Mouse (Mus musculus) embryonic facial prominence, embryonic 11.5 days (tissue): ENCODE data around the gene Ciart. TPM values are rescaled to one million over a fixed set of nuclear protein-coding genes. Genes with fewer than 3 reads are reported as not detected.

Experiments
- ATAC-seq: fragments of 200-750 bp; cut with Nextera tagmentation; replicated peaks from 2 replicates; pipeline ENCODE4 v1.8.0; 2017; ENCODE audit warnings: low read depth; ENCODE audit not compliant: insufficient number of reproducible peaks, low FRiP score, low TSS enrichment
- DNase-seq: peaks from one replicate; pipeline ENCODE4 v3.0.0-alpha.2; 2015; ENCODE audit warnings: low spot score
- H3K27ac ChIP-seq: fragments of 300-500 bp; sonication (generic); replicated peaks from 2 replicates; pipeline ENCODE4 v1.5.1; 2014; ENCODE audit warnings: mild to moderate bottlenecking, low read depth, low read length, control low read depth
- H3K27me3 ChIP-seq: fragments of 300-500 bp; sonication (generic); 2 replicates; pipeline ENCODE4 v1.6.1; 2014; ENCODE audit warnings: mild to moderate bottlenecking, low read length, moderate library complexity, mixed read lengths; ENCODE audit not compliant: control insufficient read depth, insufficient read depth
- H3K36me3 ChIP-seq: fragments of 300-500 bp; sonication (generic); replicated peaks from 2 replicates; pipeline ENCODE4 v1.6.1; 2014; ENCODE audit warnings: low read depth, mild to moderate bottlenecking, low read length, moderate library complexity, mixed read lengths; ENCODE audit not compliant: control insufficient read depth, insufficient read depth
- H3K4me1 ChIP-seq: fragments of 300-500 bp; sonication (generic); 2 replicates; pipeline ENCODE4 v1.6.1; 2014; ENCODE audit warnings: low read length, mixed read lengths; ENCODE audit not compliant: control insufficient read depth, insufficient read depth
- H3K4me2 ChIP-seq: fragments of 300-500 bp; sonication (generic); 2 replicates; pipeline ENCODE4 v1.6.1; 2014; ENCODE audit warnings: low read depth, mild to moderate bottlenecking, control low read depth, low read length, moderate library complexity
- H3K4me3 ChIP-seq: fragments of 300-500 bp; sonication (generic); 2 replicates; pipeline ENCODE4 v1.5.1; 2014; ENCODE audit warnings: low read depth, low read length, control low read depth
- H3K9ac ChIP-seq: fragments of 300-500 bp; sonication (generic); replicated peaks from 2 replicates; pipeline ENCODE4 v1.6.1; 2014; ENCODE audit warnings: mild to moderate bottlenecking, control low read depth, low read length
- H3K9me3 ChIP-seq: fragments of 300-500 bp; sonication (generic); replicated peaks from 2 replicates; pipeline ENCODE4 v1.6.1; 2016; ENCODE audit warnings: mild to moderate bottlenecking, low read length, inconsistent platforms, mixed read lengths; ENCODE audit not compliant: control insufficient read depth
- WGBS: fragments of 180-500 bp; shearing (Covaris S2); extraction: QIAGEN DNeasy Blood & Tissue Kit; methylation state at CpG from one replicate; pipeline ENCODE4 v1.1.7; 2014; 5-methylcytosine and 5-hydroxymethylcytosine counted together
- polyA plus RNA-seq: library from polyadenylated mRNA; unstranded; fragments of >200 nt; fragmentation: Nextera tagmentation; extraction: Ambion mirVana; gene quantifications from 2 replicates; pipeline ENCODE4 v1.2.1, GENCODE M21; 2014

The Ciart gene
- 6.3 and 7.7 TPM in 2 replicates for polyA plus RNA-seq

- Histone ChIP-seq H3K4me3 (peak within 1 kb of the TSS; percentile 49), H3K27ac (no peak within 1 kb of the TSS), H3K36me3 (no peaks in the 10 kb centered on the region), H3K9me3 (no peaks in the 10 kb centered on the region), H3K4me2 (peak within 1 kb of the TSS; percentile 88), H3K27me3 (no peaks in the 10 kb centered on the region), H3K9ac (0 out of 2 replicates have a peak within 1 kb of the TSS, but pooled peaks have one; percentile 29), H3K4me1 (peaks cover 2% of the 10 kb centered on the region; the same call in 1 of the 2 replicates)
- WGBS, result under 1% methylated on average over 66 of the region's 66 CpGs
- DNase-seq, result peak; percentile 97
- ATAC-seq, result peak; percentile 98
Observed at GRCm38 (mm10) chr3:95881979-95882815, at the start of gene Ciart. TSS of gene Ciart (minus strand) at chr3:95882251.

- no peaks in the 10 kb centered on the region for H3K9me3 ChIP-seq
- H3K4me2 ChIP-seq, result no peak overlapping the region
- H3K36me3 ChIP-seq, result peaks cover 13% of the 10 kb centered on the region
- no peaks in the 10 kb centered on the region for H3K27me3 ChIP-seq
- no peak overlapping the region for H3K9ac ChIP-seq
- H3K4me3 ChIP-seq, result no peak overlapping the region
- WGBS, result 97% methylated on average over 1 of the region's 1 CpGs
- no peak for DNase-seq
- no peak for ATAC-seq
- no peaks in the 10 kb centered on the region for H3K4me1 ChIP-seq
- H3K27ac ChIP-seq, result no peak overlapping the region
Observed at GRCm38 (mm10) chr3:95931471-95931870, 49.4 kb upstream of the Ciart start.

- WGBS, result 5% methylated on average over 5 of the region's 5 CpGs
Observed at GRCm38 (mm10) chr3:95930471-95930789, 48.4 kb upstream of the Ciart start.

GRCm38 (mm10) chr3:95929581-95930470 lies 47.8 kb upstream of the Ciart start:
- WGBS, result under 1% methylated on average over 99 of the region's 105 CpGs
- ATAC-seq (no peak; the same call in 1 of the 2 replicates), DNase-seq (peak; percentile 73)
- Histone ChIP-seq H3K27ac (peak overlapping the region; percentile 84), H3K9ac (peak overlapping the region; percentile 99), H3K36me3 (peaks cover 7% of the 10 kb centered on the region), H3K9me3 (no peaks in the 10 kb centered on the region), H3K4me2 (peak overlapping the region; percentile 76), H3K4me3 (peak overlapping the region; percentile 98), H3K4me1 (no peaks in the 10 kb centered on the region), H3K27me3 (no peaks in the 10 kb centered on the region)

More at GRCm38 (mm10) chr3:95930471-95930789, 48.4 kb upstream of the Ciart start:
- Histone ChIP-seq H3K4me1 (no peaks in the 10 kb centered on the region), H3K27ac (peak overlapping the region; percentile 84; the same call in 1 of the 2 replicates), H3K27me3 (no peaks in the 10 kb centered on the region), H3K4me3 (peak overlapping the region; percentile 98), H3K9ac (peak overlapping the region; percentile 99), H3K9me3 (no peaks in the 10 kb centered on the region), H3K4me2 (peak overlapping the region; percentile 76), H3K36me3 (peaks cover 11% of the 10 kb centered on the region)
- no peak for ATAC-seq
- DNase-seq, result peak; percentile 25

GRCm38 (mm10) chr3:95928658-95929503 lies 46.8 kb upstream of the Ciart start, which contains the start of gene Anp32e:
TSS of gene Anp32e (plus strand) at chr3:95929246.
- peak within 1 kb of the TSS; percentile 99 for H3K9ac ChIP-seq
- no peaks in the 10 kb centered on the region for H3K9me3 ChIP-seq
- ATAC-seq (peak; percentile 100), DNase-seq (peak; percentile 99)
- peak within 1 kb of the TSS; percentile 98 for H3K4me3 ChIP-seq
- no peaks in the 10 kb centered on the region for H3K27me3 ChIP-seq
- peak within 1 kb of the TSS; percentile 87 for H3K27ac ChIP-seq
- no peaks in the 10 kb centered on the region for H3K4me1 ChIP-seq
- H3K36me3 ChIP-seq, result no peaks in the 10 kb centered on the region
- under 1% methylated on average over 49 of the region's 49 CpGs for WGBS
- peak within 1 kb of the TSS; percentile 76 for H3K4me2 ChIP-seq

- H3K4me2 ChIP-seq, result peak overlapping the region; percentile 49
- DNase-seq (no peak), ATAC-seq (no peak)
- H3K4me1 ChIP-seq, result no peaks in the 10 kb centered on the region
- H3K27ac ChIP-seq, result peak overlapping the region; percentile 87
- WGBS, result 68% methylated on average over 6 of the region's 6 CpGs
- no peaks in the 10 kb centered on the region for H3K36me3 ChIP-seq
- H3K9ac ChIP-seq, result peak overlapping the region; percentile 68
- H3K27me3 ChIP-seq, result no peaks in the 10 kb centered on the region
- no peaks in the 10 kb centered on the region for H3K9me3 ChIP-seq
- peak overlapping the region; percentile 98 for H3K4me3 ChIP-seq
Observed at GRCm38 (mm10) chr3:95928261-95928657, 46.2 kb upstream of the Ciart start.

- ATAC-seq (no peak), DNase-seq (no peak)
- WGBS, result 86% methylated on average over 5 of the region's 5 CpGs
- Histone ChIP-seq H3K4me3 (no peak overlapping the region), H3K36me3 (no peaks in the 10 kb centered on the region), H3K9ac (no peak overlapping the region), H3K27me3 (no peaks in the 10 kb centered on the region), H3K27ac (no peak overlapping the region), H3K4me1 (no peaks in the 10 kb centered on the region), H3K4me2 (no peak overlapping the region), H3K9me3 (no peaks in the 10 kb centered on the region)
Observed at GRCm38 (mm10) chr3:95925087-95925486, 43.0 kb upstream of the Ciart start.
